Mouse (Mus musculus) CH12.LX (cell line): ENCODE results near the gene Tmem229b.

Source experiments
- CTCF ChIP-seq, 2 experiments: IDR thresholded peaks in 1 of 2; conservative IDR thresholded peaks in 1 of 2; 2 replicates each; pipeline ENCODE4 v1.5.1; 2011 to 2012; ENCODE audit warnings: low read depth in 2 of 2, low read length in 2 of 2, improper control_type of control experiment in 1 of 2, inconsistent platforms in 1 of 2, mild to moderate bottlenecking in 1 of 2, moderate library complexity in 1 of 2
- E2F4 ChIP-seq: IDR thresholded peaks from 2 replicates; pipeline ENCODE4 v1.6.1; 2011; ENCODE audit warnings: low read depth, low read length, improper control_type of control experiment; ENCODE audit not compliant: insufficient replicate concordance
- EP300 ChIP-seq: IDR thresholded peaks from 2 replicates; pipeline ENCODE4 v1.6.1; 2011; ENCODE audit warnings: low read length, improper control_type of control experiment
- ETS1 ChIP-seq: conservative IDR thresholded peaks from 2 replicates; pipeline ENCODE4 v1.6.1; 2012; ENCODE audit warnings: low read depth, mild to moderate bottlenecking, inconsistent platforms, low read length, improper control_type of control experiment, moderate library complexity
- GABPA ChIP-seq: IDR thresholded peaks from 2 replicates; pipeline ENCODE4 v1.6.1; 2012; ENCODE audit warnings: low read depth, low read length, improper control_type of control experiment, inconsistent platforms; ENCODE audit not compliant: insufficient replicate concordance
- JUN ChIP-seq: IDR thresholded peaks from 2 replicates; pipeline ENCODE4 v1.6.1; 2011; ENCODE audit warnings: low read depth, mild to moderate bottlenecking, low read length, improper control_type of control experiment, moderate library complexity; ENCODE audit not compliant: insufficient read depth
- MAX ChIP-seq: IDR thresholded peaks from 2 replicates; pipeline ENCODE4 v1.6.1; 2011; ENCODE audit warnings: low read length, improper control_type of control experiment
- MXI1 ChIP-seq: IDR thresholded peaks from 2 replicates; pipeline ENCODE4 v1.6.1; 2011; ENCODE audit warnings: mild to moderate bottlenecking, low read depth, low read length, improper control_type of control experiment
- POLR2A ChIP-seq: IDR thresholded peaks from 2 replicates; pipeline ENCODE4 v1.6.1; 2011; ENCODE audit warnings: low read depth, mild to moderate bottlenecking, improper control_type of control experiment, low read length
- RAD21 ChIP-seq: IDR thresholded peaks from 2 replicates; pipeline ENCODE4 v1.6.1; 2011; ENCODE audit warnings: low read depth, mild to moderate bottlenecking, low read length, improper control_type of control experiment, moderate library complexity
- TCF12 ChIP-seq: IDR thresholded peaks from 2 replicates; pipeline ENCODE4 v1.6.1; 2014; ENCODE audit warnings: low read depth, mild to moderate bottlenecking, inconsistent platforms, low read length, improper control_type of control experiment
- USF1 ChIP-seq: IDR thresholded peaks from 2 replicates; pipeline ENCODE4 v1.6.1; 2014; ENCODE audit warnings: low read depth, mild to moderate bottlenecking, inconsistent platforms, low read length, improper control_type of control experiment
- USF2 ChIP-seq: conservative IDR thresholded peaks from 2 replicates; pipeline ENCODE4 v1.6.1; 2011; ENCODE audit warnings: low read depth, low read length, improper control_type of control experiment
- ZC3H11A ChIP-seq: IDR thresholded peaks from 2 replicates; pipeline ENCODE4 v1.6.1; 2012; ENCODE audit warnings: low read depth, mild to moderate bottlenecking, inconsistent platforms, low read length, improper control_type of control experiment

DNA sequence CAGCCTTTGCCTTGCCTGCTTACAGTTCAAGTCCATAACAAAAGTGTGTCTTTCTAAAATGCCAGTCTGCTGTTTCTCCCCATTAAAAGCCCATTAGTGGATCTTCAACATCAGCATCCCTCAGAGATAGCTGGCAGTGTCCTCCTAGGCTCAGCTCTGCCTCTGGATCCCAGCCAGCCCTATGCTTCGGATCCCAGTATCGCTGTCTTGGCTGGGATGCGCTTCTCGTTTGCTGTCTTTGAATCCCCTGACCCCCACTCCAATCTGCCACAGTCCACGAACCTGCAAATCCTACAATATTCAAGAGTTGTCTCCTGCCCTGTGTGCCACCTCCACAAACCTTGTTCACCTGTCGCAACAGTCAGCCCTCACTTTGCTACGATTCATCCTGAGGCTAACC is 36.7 kb downstream of the Tmem229b start:
- TF ChIP-seq RAD21 (no peak), POLR2A (no peak), GABPA (no peak), ZC3H11A (no peak), CTCF (conservative IDR thresholded peaks at IDR 0.05 in 1 of 2, IDR thresholded peaks at IDR 0.05 in 1 of 2; ENCODE audit: low read depth in 2 of 2, low read length in 2 of 2) (no peak), MAX (no peak), E2F4 (no peak), JUN (no peak), USF2 (no peak), ETS1 (no peak), USF1 (no peak), MXI1 (no peak), TCF12 (no peak), EP300 (no peak)
